ENCODE assay signal across 7 mouse cellular contexts in genomic region chr6:52217459-52217768, GRCm38 (mm10). TPM values are rescaled to one million over a fixed set of nuclear protein-coding genes. Genes with fewer than 3 reads are reported as not detected.
DNase-seq lines count a peak whose midpoint lies in the region; ATAC-seq and TF ChIP-seq lines count a peak whose summit lies in the region.

No protein-coding gene starts in this region.

- H3K4me3 ChIP-seq in limb, embryonic 12.5 days (replicated peaks): peak overlapping the region; percentile 89
- peak overlapping the region; percentile 18 for H3K4me3 ChIP-seq in midbrain, embryonic 13.5 days (replicated peaks)
- no peak overlapping the region for H3K4me3 ChIP-seq in left cerebral cortex, adult 2 months

- H3K27ac ChIP-seq in limb, embryonic 12.5 days: peak overlapping the region; percentile 99
- no peak overlapping the region for H3K27ac ChIP-seq in midbrain, embryonic 13.5 days
- no peak overlapping the region for H3K27ac ChIP-seq in left cerebral cortex, adult 2 months

- no peak for TF ChIP-seq CTCF in left cerebral cortex, adult 2 months (IDR thresholded peaks at IDR 0.05)

- under 1% methylated on average over 25 of the region's 25 CpGs for WGBS in limb, embryonic 12.5 days
- under 1% methylated on average over 25 of the region's 25 CpGs for WGBS in midbrain, embryonic 13.5 days

- H3K36me3 ChIP-seq in limb, embryonic 12.5 days: no peaks in the 10 kb centered on the region
- H3K36me3 ChIP-seq in midbrain, embryonic 13.5 days: no peaks in the 10 kb centered on the region

- H3K9ac ChIP-seq in limb, embryonic 12.5 days (replicated peaks): peak overlapping the region; percentile 94
- H3K9ac ChIP-seq in midbrain, embryonic 13.5 days (replicated peaks): no peak overlapping the region; the same call in 1 of the 2 replicates

- peaks cover 68% of the 10 kb centered on the region for H3K4me1 ChIP-seq in limb, embryonic 12.5 days (replicated peaks)
- H3K4me1 ChIP-seq in midbrain, embryonic 13.5 days (replicated peaks): peaks cover 13% of the 10 kb centered on the region

- peak overlapping the region; percentile 96 for H3K4me2 ChIP-seq in limb, embryonic 12.5 days
- peak overlapping the region; percentile 37 for H3K4me2 ChIP-seq in midbrain, embryonic 13.5 days (replicated peaks)

- intact Hi-C loops in left cerebral cortex, adult 2 months (cut with DNase I): loop anchor here (5.0 kb wide), 1 partner anchor 210 kb away; no protein-coding TSS in a partner anchor

- no peaks in the 10 kb centered on the region for H3K9me3 ChIP-seq in limb, embryonic 12.5 days
- no peaks in the 10 kb centered on the region for H3K9me3 ChIP-seq in midbrain, embryonic 13.5 days

- ATAC-seq in hematopoietic stem cell, adult 5-6 weeks (replicated peaks in 1 of 2; ENCODE audit: insufficient read depth in 1 of 2, low FRiP score in 2 of 2, low TSS enrichment in 1 of 2, low read depth in 1 of 2, poor library complexity in 2 of 2, severe bottlenecking in 2 of 2): peak; percentile 53 to 56
- ATAC-seq in limb, embryonic 12.5 days (ENCODE audit: insufficient number of reproducible peaks, insufficient read depth, low FRiP score, low TSS enrichment, low read depth): peak; percentile 48; the same call in 1 of the 2 replicates
- no peak for ATAC-seq in midbrain, embryonic 13.5 days

- H3K27me3 ChIP-seq in limb, embryonic 12.5 days: peaks cover 6% of the 10 kb centered on the region
- peaks cover 100% of the 10 kb centered on the region for H3K27me3 ChIP-seq in midbrain, embryonic 13.5 days

- DNase-seq in ZHBTc4 (ENCODE audit: low read depth, low spot score): peak; percentile 87
- DNase-seq in embryo, embryonic 9.5 days (ENCODE audit: extremely low spot score): peak; percentile 84
- DNase-seq in urinary bladder, postnatal 25 days (ENCODE audit: low spot score): peak; percentile 76
- no peak for DNase-seq in left cerebral cortex, adult 2 months (ENCODE audit: extremely low spot score in 1 of 2, low spot score in 2 of 2)

RNA-seq across cellular contexts. Expression of gene Hoxa7, which starts 4.2 kb away (rescaled TPM):
- 15.6 and 19.2 TPM in 2 replicates for total RNA-seq in hematopoietic stem cell, adult 5-6 weeks (2017)
- polyA plus RNA-seq in limb, embryonic 12.5 days (2016; fragmentation: Nextera tagmentation; extraction: Ambion mirVana): 11.7 and 13.8 TPM in 2 replicates
- polyA plus RNA-seq in midbrain, embryonic 13.5 days (2015; fragmentation: Nextera tagmentation; extraction: Ambion mirVana): not detected in 2 replicates
- not detected for total RNA-seq in left cerebral cortex, adult 2 months (2021)

RNA-seq across cellular contexts. Expression of gene Gm28308, which starts 4.3 kb away (rescaled TPM):
- not detected in 2 replicates for total RNA-seq in hematopoietic stem cell, adult 5-6 weeks (2017)
- polyA plus RNA-seq in limb, embryonic 12.5 days (2016; fragmentation: Nextera tagmentation; extraction: Ambion mirVana): 2.1 TPM in 1 of 2 replicates, not detected in the other
- polyA plus RNA-seq in midbrain, embryonic 13.5 days (2015; fragmentation: Nextera tagmentation; extraction: Ambion mirVana): not detected in 2 replicates
- total RNA-seq in left cerebral cortex, adult 2 months (2021): not detected

RNA-seq across cellular contexts. Expression of gene Hoxa3, which starts 4.3 kb away (rescaled TPM):
- total RNA-seq in hematopoietic stem cell, adult 5-6 weeks (2017): 3.7 and 6.3 TPM in 2 replicates
- polyA plus RNA-seq in limb, embryonic 12.5 days (2016; fragmentation: Nextera tagmentation; extraction: Ambion mirVana): 7.7 and 7.9 TPM in 2 replicates
- not detected in 2 replicates for polyA plus RNA-seq in midbrain, embryonic 13.5 days (2015; fragmentation: Nextera tagmentation; extraction: Ambion mirVana)
- total RNA-seq in left cerebral cortex, adult 2 months (2021): not detected

RNA-seq across cellular contexts. Expression of gene Hoxa6, which starts 8.9 kb away (rescaled TPM):
- total RNA-seq in hematopoietic stem cell, adult 5-6 weeks (2017): 3.8 and 5.8 TPM in 2 replicates
- 3.1 and 4.1 TPM in 2 replicates for polyA plus RNA-seq in limb, embryonic 12.5 days (2016; fragmentation: Nextera tagmentation; extraction: Ambion mirVana)
- not detected in 2 replicates for polyA plus RNA-seq in midbrain, embryonic 13.5 days (2015; fragmentation: Nextera tagmentation; extraction: Ambion mirVana)
- total RNA-seq in left cerebral cortex, adult 2 months (2021): not detected

RNA-seq across cellular contexts. Expression of gene Hoxa5, which starts 13.0 kb away (rescaled TPM):
- 9.4 and 10.6 TPM in 2 replicates for total RNA-seq in hematopoietic stem cell, adult 5-6 weeks (2017)
- 8.2 and 9.2 TPM in 2 replicates for polyA plus RNA-seq in limb, embryonic 12.5 days (2016; fragmentation: Nextera tagmentation; extraction: Ambion mirVana)
- 0.08 and 0.17 TPM in 2 replicates for polyA plus RNA-seq in midbrain, embryonic 13.5 days (2015; fragmentation: Nextera tagmentation; extraction: Ambion mirVana)
- not detected for total RNA-seq in left cerebral cortex, adult 2 months (2021)

Comparison
In these comparisons a context has a peak if more than half of its experiments do, and no peak if none do; other contexts are left out.
1. DNase-seq: peak in ZHBTc4 (single experiment), embryo, embryonic 9.5 days (single experiment) and urinary bladder, postnatal 25 days (single experiment); none in left cerebral cortex, adult 2 months (0 of 2).
2. RNA of gene Hoxa7, which starts 4.2 kb away (total RNA-seq): 15.6 to 19.2 TPM in hematopoietic stem cell, adult 5-6 weeks; not detected in left cerebral cortex, adult 2 months; every median in the first group is over 10 times any median in the second.